Mouse (Mus musculus) left cerebral cortex, adult 11 months (tissue): ENCODE measurements around the gene Arhgap27.
"Not testable (repeated sequence)": the region's sequence is repeated elsewhere in the genome, so short reads cannot be mapped to it uniquely, and the experiment has no call there.

Experiments
- DNase-seq: peaks from one replicate; pipeline ENCODE4 v3.0.0; 2022; ENCODE audit warnings: low spot score

Arhgap27 gene

DNA sequence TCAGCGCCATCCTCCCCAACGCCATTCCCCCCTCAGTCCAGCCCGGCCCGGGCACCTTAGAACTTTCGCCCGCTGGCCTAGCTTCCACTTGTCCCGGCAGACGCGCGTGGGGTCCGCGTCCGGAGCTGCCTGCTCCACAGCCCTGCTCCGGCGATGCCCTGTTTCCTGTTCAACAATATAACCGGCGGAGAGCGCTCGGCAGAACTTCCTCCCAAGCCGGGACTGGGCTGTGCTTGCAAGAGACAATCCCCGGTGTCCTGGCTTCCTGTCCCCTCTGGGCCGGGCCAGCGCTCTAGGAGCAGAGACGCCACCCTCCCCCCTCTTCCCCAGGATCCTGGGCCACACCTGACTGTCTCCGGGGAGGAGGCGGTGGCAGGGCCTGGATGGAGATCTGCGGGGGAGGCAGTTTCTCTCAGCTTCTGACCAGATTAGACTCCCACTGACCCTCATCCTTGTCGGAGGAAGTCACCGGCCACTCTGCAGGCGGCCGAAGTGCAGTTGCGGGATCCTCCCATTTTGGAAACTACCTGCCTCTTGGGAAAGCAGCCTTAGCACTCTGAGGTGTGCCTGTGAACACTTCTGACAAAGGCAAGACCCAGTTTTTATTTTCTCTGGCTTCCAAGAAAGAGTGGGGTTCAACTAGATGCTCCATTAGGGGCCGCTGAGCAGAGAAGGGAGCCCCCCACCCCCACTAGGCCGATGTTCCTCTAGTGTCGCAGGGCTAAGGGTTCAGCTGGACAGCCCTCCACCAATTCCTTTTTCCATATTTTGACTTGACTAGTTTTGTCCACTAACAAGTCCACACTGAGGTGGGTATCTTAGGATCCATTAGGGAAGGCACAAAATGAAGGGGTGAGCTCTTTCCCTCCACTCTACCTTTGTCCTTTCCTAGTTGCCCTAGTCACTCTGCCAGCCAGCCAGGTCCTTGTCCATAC lies at the start of gene Arhgap27:
Gene Arhgap27 (minus strand): TSS at position 479 of the 935 bp plus-strand sequence.
- no peak for DNase-seq

DNA sequence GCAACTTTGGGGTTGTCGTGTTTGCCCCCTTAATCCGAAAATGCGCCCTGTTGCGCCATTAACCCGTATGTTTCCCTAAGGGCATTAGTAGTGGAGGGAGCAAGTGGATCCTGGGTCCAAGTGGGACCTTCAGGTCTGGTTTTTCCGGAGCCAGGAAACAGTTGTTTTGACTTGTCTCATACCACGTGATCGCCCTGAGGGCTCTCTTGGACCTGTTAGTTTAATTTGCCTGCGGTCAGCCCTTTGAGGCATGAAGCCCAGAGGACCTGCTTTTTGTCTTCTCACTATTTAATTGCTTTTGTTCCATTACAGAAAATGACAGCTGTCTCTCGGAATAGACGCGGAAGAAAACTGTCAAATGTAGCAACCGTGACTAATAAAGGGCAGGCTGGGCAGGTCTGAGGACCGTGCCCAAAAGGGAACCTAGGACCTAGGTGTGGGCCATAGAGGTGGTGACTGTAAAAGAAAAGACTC lies 49.5 kb upstream of the Arhgap27 start:
- no peak for DNase-seq

DNA sequence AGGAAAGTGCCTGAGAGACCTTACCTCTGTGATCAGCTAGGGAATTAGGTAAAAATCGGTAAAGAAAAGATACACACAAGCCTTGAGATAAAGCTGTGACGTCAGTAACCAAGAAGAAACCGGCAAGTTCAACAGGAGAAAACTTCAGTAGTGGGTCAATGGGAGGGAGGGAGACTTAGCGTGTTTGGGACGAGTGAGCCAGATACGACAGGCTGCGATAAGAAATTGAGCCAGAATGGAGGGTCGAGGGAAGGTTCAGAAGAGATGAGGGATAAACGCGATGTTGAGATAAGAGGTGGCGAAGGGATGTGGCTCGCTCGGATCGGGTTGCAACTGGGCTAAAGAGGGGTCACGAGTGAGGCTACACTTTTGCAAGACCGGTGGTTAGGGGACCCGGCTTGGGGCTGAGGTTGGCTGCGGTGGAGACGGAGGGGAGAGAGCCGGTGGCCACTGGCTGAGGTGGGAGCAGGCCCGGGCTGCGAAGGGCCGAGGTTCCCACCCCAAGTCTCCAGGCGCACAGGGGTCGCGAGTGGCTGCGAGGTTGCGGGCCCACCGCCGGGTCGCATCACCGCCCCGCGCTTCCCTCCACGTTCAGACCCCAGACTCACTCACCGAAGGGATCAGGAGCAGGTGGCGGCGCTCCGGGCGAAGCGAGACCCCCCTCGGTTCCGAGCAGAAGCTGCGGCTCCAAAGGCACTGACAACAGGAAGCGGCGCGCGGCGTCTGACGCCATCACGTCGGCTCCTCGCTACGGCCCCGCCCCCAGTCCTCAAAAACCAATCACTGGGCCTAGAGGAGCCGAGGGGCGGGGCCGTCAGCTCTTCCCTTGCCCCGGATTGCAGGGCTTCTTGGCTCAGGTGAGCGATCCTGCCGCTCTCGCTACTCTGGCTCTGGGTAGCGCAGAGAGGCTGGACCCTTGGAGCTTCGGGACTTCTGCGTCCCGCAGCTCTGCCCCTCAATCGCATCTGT lies 48.8 kb upstream of the Arhgap27 start, which contains the start of gene Plekhm1:
Gene Plekhm1 (minus strand): TSS at position 707 of the 969 bp plus-strand sequence.
- peak; percentile 92 for DNase-seq

DNA sequence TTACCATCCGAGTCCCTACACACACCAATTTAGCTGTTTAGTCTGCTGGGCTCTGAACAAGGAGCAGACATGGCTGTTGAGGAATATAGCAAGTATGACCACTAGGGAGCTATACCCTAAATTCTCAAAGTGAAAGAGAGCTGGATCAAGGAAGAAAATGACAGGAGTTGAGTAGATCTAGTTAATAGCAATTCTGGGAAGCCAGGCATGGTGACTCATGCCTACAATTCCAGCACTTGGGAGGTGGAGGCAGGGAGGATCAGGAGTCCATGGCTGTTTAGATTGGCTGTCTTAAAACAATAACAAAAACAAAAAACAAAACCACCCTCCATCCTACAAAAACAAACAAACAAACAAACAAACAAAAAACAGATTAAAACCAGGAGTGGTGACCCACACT lies 47.8 kb upstream of the Arhgap27 start:
- no peak for DNase-seq

DNA sequence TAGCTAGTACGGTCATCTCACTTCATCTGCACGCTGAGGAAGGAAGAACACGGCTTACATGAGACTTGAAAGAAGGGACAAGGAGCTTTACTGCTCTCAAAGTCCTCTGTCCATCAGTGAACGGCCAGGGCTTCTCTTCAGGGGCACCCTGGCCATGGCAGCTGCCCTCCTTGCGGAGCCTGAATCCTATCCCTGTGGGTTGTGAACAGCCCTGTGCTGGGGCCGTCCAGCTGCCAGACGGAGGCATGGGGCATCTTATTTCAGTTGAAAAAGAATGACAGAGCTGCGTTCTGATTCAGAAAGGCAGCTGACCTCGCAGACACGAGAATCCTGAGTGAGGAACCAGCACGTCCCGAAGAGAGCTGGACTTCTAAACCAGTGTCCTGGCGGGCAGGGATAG lies 45.4 kb upstream of the Arhgap27 start:
- no peak for DNase-seq

DNA sequence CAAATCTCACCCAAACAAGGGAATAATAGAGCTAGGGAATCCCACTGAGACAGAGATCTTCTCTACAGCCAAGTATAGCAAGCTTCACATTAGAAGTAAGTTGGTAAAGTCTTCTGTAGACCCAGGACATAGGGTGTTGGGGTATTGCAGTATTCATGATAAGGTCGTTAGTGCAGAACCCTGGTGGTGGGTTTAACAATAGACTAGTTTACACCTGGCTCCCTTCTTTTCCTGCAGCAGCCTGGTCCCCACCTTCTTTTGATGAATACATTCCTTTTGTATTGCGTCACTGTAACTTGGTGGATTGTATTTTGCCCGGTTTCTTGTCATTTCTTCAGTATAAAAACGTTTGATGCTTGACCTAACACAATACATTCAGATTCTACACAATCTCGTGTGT lies 43.6 kb upstream of the Arhgap27 start:
- not testable (repeated sequence) for DNase-seq

DNA sequence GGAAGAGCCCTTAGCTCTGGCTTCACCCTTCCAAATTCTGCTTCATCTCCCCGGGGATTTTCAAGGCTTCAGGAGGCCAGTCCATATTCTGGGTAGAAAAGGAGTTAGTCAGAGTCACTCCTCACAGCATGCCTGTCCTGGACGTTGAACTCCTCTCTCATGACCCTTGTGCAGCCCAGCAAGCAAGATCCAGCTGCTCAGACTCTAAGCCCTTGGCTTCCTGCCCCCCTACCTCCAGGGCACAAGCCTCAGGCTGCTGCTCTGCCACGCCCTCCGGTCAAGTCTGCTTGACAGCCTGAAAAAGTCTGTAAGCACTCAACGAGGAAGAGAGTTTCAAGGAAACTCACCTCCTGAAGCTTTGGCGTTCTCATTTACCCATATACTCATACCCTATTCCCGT lies 43.1 kb upstream of the Arhgap27 start:
- no peak for DNase-seq

DNA sequence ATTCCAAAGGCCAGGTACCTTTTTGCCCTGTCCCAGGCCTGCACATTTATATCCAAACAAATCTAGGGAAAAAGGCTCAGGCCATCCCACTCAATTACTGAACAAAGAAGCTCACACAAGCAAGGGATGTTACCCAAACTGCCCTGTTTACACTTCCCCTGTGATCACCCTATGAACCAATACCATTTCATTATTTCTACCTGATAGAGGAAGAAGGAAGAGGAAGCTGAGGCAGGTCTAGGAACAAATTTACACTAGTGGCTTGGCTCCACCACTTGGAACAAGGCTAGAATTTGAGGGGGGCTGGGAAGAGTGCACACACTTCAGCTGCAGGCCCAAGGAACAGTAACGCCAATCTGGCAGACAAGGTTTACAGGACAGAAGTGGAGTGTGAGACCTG lies 42.3 kb upstream of the Arhgap27 start:
- DNase-seq: no peak

DNA sequence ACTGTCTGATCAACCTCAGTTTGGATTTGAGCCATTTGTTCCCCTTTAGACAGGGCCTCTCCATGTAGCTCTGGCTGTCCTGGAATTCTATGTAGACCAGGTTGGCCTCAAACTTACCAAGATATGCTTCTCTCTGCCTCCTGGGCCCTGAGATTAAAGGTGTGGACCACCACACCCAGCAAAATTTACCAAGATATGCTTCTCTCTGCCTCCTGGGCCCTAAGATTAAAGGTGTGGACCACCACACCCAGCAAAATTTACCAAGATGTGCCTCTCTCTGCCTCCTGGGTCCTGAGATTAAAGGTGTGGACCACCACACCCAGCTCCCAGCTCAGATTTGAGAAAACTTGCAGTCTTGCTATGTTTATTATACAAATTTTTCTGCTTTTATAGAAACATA lies 41.1 kb upstream of the Arhgap27 start:
- DNase-seq: no peak

DNA sequence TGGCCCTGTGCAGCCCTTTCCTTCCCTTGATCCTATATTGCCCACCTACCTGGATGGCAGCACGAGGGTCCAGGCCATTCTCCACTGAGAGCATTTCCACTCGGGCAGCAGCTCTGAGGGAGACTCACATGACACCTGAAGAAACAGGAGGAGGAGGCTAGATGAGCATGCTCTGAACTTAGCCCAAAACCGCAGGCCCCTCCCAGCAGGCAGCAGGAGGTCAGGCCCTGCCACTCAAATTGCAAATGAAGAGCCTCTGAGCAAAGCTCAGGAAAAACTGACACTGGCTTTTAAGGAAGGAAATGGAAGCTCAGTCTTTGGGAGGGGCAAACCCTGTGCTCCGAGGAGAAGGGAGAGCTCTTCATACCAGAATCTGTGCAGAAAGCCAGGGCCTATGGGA lies 40.3 kb upstream of the Arhgap27 start:
- no peak for DNase-seq

DNA sequence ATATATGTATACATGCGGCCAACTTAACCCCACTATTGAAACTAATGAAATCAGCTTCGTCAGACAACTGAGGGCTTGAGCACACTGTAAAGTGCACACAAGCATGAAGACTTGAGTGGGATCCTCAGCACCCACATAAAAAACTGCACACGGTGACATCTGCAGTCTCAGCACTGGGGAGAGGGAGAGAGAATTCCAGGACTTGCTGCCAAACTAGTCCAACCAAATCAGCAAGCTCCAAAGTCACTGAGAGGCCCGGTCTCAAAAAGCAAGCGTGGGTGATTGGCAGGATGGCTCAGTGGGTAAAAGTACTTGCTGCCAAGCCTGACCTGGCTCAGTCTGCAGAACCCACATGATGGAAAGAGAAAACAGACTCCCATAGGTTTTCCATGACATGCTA lies 39.2 kb upstream of the Arhgap27 start:
- no peak for DNase-seq

DNA sequence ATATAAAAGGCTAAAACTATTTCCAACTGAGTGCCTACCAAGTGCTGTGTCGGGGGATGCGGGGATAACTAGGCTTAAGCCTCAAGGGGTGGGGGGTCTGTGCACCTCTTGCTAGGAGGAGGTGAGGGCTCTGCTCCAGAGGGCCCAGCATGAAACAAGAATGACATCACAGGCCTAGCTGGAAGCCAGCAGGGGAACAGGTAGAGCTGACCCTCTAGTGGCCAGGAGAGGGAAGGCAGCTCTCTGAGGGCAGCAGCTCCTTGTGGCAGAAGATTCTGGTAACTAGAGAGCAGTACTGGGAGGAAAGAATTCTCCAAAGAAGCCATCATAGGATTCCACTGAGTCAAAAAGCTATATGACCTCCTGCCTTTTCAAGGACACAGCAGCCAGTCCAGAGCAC lies 38.7 kb upstream of the Arhgap27 start:
- DNase-seq: no peak

DNA sequence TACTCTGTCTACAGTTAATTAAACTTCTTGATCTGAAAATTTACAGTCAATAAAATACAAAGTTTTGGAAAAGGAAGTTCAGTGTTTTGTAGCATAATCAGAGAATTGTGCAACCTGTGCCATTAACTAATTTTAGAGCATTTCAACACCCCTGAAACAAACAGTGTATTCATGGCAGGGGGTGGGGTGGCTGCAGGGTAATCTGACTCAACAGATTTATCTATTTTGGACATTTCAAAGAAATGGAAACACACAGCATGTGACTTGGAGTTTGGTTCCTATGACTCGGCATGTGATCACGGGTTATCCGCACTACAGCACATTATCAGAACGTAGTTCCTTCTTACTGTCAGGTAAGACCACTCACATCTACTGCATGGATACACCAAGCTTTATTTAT lies 36.5 kb upstream of the Arhgap27 start:
- no peak for DNase-seq

DNA sequence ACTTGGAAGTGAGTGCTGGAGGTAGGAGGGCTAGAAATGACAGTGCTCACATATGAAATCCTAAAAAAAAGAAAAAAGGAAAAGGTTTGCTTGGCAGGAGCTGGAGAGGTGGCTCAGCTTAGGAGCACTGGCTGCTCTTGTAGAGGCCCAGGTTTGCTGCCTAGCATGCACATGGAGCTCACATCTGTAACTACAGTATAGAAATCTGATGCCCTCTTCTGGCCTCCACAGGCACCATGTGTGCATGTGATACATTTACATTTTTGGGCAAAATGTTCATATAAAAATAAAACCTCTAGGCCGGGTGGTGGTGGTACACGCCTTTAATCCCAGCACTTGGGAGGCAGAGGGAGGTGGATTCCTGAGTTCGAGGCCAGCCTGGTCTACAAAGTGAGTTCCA lies 35.6 kb upstream of the Arhgap27 start:
- DNase-seq: no peak

DNA sequence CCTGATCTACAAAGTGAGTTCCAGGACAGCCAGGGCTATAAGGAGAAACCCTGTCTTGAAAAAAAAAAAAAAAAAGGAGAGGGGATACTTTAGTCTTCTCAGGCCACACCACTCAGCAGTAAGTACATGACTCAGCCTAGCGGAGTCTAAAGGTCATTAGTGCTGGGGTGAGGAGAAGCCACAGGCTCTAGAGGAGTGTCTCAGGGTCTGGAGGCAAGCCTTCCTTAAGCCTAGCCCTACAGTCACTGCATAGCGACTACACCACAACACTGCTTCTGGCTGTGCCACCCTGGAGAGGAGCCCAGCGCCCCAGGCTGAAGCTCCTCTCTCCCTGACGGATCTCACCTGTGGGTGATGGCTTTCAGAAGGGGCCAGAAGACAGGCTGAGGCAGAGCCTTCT lies 33.2 kb upstream of the Arhgap27 start:
- DNase-seq: no peak

DNA sequence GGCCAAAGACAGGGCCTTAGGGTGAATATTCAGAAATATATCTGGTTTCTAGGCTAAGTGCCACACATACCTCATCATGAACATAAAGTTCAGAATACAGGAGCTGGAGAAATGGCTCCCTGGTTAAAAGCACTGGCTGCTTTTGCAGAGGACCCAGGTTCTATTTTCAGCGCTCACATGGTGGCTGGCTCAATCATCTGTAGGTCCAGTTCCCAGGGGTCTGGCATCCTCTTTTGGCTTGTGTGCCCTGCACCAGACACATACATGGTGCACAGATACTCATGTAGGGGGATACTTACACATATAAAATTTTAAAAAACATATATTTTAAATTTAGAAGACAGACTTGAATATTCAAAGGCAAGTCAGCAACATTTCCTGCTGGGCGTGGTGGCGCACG lies 32.7 kb upstream of the Arhgap27 start:
- DNase-seq: no peak

DNA sequence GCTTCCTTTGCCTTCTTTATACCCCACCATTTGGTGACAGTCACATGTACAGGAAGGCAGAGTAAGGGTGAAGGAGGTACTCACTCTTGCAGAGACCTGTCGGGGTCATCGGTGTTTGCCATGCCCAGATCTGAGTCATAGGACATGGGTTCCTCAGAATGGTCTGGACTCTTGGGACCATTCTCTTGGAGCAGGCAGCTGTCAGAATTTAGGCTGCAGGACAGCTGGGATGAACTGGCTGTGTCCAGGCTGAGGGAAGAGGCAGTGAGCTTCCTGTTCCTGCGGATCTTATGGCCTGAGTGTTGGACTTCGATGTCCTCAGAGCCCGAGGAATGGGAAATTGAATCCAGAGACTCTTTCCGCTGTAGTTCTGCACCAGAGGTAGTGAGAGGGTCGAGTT lies 31.1 kb upstream of the Arhgap27 start:
- no peak for DNase-seq

DNA sequence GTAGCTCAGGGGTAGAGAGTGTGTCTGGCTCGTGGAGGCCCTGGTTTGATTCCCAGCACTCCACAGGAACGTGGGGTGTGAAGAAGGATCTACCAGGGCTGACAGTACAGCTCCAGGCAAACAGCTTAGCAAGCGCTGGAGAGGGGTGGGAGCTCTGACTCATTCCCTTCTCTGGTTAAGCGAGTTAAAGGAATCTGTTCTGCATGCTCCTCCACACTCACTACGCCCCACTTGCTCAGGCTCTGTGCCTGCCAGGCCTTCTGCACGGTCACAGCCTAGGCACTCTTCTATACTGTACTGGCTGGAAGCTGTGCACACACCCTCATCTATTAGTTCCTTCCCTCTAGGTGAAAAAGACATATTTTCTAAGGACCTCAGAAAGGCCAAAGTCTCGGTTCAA lies 30.5 kb upstream of the Arhgap27 start:
- DNase-seq: no peak

DNA sequence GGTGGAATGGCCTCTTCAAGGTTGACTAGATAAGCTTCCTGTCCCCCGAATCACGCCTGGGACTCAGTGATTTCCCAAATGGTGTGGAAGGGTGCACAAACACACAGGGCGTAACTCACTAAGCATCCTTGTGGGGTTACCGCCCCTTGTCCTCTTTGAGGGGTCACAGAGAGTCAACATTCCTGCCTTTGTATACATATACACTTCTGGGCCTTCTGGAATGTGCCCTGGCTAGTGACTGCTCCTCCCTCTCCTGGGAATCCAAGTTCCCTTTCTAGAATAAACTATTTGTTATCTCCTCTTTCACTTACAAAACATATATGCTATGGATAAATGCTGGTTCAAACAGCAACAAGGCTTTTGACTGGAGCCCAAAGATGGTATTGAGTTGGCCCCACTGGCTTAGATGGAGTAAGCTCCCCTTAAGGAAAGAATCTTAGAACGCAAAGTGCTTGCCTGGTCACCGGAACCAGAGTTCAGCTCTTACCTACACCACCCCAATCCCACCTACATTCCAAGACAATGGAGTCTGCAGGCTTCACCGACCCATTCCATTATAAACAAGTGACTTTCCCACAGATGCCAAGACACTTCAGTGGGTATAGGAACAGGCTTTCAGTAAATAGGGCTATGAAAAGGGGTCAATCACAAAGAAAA lies 24.5 kb upstream of the Arhgap27 start:
- DNase-seq: no peak

DNA sequence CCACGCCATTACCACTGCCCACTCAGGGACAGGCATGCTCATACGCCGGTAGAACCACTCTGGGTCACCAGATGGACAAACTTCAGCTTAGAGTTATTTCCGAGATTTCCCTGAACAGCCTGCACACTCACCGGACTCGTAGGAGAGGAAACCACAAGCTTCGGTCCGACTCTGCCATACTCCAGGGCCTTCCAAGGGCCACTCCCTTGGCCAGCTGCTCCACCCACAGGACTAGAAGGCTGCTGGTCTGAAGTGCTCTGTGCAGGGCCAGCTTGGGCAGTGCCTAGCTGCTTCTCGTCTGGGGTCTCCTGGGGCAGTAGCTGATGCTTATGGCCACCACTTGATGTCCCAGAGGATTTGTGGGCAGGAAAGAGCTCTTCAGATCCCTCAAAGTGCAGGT lies 23.3 kb upstream of the Arhgap27 start:
- no peak for DNase-seq

DNA sequence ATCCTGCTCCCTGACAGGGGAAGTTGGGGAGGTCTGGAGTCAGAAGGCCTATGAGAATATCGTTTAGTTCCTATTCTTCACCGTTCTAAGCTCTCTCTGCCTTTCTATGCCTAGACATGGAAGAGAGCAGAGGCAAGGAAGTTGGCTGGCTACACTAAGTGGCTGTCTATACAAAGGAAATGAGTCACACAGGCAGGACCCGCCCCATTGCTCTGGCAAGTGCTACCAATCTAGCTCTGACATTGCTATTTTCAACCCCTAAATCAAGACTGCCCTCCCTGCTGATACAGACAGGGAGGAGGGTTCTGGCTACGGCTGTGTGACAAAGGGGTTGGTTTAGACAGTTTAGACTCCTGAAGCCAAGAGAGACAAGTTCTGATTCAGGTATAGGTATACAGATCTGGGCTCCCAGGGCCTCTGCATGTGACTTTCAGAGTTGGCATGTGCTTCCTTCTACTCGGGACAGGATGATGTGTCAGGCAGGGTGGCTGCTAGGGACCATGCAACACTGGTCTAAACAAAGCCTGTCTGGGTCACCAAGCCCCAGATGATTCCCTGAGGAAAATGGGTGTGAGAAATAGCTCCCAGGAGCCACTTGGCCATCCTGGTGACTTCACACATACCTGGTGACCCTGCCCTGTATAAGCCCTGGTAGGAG lies 18.6 kb upstream of the Arhgap27 start:
- no peak for DNase-seq

DNA sequence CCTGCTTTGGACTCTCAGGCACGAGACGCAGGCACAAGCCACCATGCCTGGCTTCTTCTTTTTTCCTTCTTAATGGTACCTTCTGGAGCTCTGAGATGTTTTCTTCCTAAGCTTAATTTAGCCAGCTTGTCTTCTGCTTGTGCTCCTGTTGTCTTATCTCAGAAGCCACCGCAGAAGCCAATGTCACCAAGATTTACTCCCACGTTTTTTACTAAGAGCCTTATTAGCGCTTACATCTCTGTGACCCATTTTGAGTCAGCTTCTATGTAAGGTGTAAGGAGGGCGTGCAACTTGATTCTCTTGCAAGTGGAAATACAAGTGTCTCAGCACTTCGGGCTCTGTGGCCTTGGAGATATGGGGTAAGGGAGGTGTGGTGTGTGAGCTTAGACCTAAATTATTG lies 18.0 kb upstream of the Arhgap27 start:
- DNase-seq: no peak
